Mouse (Mus musculus) frontal cortex, adult (tissue): ENCODE measurements around the gene Lyve1.

Experiments used
- ATAC-seq: cut with Nextera tagmentation; 2 replicates; pipeline ENCODE4 v1.9.2; 2017; ENCODE audit warnings: mild to moderate bottlenecking, moderate library complexity, mixed read lengths; ENCODE audit not compliant: low TSS enrichment

The Lyve1 gene

DNA sequence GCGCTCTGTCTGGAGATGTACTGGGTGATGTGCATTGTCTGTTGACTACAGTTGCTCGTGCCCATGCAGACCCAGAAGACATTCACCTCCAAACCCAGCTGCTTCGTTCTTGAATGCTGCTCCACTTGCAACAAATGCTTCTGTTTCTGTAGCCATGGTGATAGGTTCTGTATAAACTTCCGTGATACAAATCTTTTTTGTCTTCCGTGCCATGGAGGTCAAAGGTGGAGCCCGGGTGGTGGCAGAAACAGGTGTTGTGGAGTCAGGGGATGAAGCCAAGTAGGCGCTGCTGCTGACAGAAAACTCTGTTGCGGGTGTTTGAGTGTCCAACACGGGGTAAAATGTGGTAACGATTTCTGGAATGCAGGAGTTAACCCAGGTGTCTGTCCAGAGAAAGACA lies 9.4 kb downstream of the Lyve1 start:
- no peak for ATAC-seq

DNA sequence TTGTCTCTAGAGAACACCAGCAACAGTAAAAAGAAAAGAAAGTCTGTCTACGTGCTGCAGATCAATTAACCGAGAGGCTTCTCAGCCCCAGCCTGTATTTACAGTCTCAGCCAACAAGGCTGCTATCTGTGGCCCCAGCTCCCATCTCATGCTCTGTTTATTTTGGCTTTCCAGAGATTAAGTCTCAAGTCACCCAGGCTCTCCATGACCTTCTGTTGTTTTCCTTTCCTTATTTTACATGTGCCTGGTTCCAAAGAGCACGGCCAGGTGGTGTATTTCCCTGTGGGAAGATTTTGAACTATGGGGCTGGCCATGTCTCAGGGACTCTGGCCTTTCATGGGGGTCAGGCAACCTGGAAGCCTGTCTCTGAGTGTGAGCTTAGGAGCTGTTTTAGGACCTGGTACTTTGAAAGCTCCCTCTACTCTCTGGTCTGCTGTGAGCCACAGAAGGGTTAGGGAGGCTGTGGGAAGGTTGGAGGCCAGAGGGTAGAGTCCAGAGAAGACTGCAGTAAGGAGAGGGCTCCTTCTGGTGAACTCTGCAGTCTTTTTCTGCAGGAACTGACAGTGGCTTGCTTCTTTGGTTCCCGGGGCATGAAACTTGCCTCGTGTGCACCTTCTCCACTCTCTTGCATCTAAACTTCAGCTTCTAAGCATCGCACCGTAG lies 11.4 kb downstream of the Lyve1 start:
- ATAC-seq, result no peak

DNA sequence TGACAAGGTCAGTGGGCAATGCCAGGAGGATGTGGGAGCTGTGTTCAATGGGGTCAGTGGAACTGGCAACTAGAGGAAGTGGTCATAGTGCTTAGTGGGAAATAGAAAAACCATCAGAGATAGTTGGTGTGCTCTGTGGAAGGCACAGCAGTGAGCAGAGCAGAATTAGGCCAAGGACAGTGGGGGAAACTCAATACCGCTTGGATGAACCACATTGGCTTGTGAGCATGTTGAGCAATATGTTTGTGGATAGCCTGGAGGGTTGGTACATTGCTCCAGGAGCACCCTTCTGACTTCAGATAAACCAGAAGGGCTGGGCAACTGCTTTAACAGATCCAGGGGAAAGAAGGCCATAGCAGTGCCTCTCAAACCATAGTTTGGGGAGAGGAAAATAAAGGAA lies 14.7 kb downstream of the Lyve1 start:
- no peak for ATAC-seq

DNA sequence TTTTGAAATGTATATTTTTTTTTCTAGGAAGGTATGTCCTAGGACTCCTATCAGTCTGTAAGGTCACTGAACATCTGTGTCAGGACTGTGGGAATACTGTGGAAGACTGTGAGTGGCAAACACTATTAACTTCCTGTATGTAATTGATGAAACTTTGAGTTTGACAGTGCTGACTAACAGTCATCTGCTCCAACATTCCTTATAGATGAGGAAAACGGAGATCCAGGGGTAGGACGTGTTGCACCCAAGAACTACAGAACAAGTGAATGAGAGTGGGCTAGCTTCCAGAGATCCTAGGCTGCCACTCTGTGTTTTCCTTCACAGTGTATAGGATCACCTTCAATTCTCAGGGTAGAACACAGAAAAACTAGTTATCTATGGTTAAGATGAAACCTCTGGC lies 15.7 kb downstream of the Lyve1 start:
- no peak for ATAC-seq

DNA sequence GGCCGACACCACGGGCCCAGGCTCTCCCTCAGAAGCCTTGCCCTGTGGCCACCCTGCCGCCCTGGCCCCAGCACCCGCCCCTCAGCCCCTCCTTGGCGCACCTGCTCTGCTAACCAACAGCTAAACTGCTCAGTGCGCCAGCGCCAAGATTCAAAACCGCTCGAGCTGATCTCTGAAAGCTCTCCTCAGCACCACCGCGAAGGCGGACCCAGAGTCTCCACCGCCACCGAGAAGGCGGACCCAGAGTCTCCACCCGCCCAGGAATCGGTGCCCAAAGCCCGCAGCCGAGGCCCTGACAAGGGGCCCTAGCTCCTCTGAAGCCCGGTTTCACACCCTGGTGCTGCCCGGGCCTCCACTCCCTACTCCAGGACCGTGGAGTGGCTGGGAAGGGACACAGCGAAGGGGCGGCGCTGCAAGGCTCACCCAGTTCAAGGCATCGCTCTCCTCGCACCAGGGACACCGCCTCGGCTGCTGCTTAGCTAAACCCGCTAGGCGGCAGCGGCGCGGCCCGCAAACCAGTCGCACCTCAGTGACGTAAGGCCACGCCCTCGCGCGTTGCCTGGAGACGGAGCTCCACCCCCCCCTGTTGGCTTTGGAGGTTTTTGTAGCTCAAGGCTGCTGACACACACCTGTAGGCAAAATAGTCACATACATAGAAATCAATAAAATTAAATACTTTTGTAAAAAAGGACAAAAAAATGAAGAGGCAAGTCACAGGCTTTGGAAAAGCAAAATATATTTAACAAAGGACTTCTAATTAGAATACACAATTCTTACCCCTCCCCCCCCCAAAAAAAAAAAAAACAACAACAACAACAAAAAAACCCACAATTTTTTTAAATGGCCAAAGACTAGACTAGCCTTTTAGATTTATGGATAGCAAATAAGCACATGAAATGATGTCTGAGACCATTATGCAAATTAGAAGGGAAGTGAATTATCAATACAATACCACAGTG lies 18.8 kb downstream of the Lyve1 start, which contains the start of gene Rnf141:
Gene Rnf141, minus strand, starts transcription at position 542 of the 959 bp plus-strand sequence.
- ATAC-seq, result peak; percentile 95

DNA sequence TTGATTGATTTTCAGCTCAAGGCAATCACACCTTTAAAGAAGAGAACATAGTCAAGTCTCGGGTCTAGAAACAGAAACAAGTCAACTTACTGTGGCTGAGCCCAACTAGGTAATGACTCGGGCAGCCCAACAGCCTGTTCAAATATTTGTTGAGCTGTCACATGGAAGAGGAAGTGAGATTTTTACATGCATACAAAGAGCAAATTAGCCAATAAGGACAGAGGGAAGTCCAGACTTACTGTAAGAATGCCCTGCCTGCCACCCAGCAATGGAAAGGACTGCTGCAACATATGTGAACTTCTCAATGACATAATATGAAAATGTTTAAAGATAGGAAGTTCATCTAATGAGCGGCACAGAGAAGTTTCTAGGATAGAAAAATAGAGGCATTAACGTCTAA lies 22.7 kb downstream of the Lyve1 start:
- ATAC-seq, result no peak

DNA sequence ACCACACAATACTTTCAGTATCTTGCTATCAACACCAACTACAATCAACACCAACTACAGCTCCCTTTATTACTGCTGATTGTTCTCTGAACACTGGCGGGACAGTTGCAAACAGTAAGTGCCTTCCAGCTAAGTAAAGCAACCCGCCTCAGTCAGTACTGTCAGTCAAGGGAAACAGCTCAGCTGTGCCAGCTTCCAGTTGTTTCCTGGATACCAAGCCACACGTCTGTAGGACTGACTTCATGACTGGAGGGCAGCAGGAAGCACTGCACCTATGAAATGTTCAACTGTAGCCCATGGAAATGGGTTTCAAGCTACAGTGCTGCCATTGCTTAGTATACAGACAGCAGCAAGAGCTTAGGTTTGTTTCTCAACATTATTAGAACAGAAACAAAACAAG lies 28.5 kb downstream of the Lyve1 start:
- no peak for ATAC-seq

DNA sequence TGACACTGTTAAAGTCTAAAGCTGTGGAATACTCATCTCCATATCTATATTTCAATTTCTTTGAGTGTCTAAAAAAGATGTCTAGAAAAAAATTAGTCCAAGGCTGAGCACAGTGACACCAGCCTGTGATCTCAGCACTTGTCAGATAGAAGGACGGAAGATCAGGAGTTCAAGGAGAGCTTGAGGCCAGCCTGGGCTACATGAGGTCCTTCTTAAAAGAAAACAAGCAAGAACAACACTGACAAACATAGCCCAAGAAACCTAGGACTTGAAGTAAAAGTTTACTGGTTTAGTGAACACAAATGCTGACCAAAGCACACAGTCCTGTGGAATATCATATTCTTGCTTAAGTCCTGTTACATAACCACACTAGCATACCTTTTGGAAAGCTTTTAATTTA lies 29.0 kb downstream of the Lyve1 start:
- no peak for ATAC-seq

DNA sequence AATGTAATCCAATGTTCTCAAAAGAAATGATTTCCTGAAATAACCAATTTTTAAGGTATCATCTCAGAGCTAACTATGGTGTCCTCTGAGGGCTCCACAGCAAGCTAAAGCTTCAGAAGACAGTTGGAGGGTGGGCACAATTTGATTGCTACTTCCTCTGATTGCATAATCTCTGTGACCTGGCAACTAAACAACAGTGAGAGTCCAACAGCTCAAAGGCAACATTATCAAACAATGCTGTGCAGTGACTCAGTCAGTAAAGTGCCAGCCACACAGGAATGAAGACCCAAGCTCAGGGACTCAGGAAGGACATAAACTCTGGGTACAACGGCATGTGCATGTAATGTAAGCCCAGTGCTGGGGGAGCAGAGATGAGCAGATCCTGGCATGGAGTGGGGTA lies 30.0 kb downstream of the Lyve1 start:
- no peak for ATAC-seq

DNA sequence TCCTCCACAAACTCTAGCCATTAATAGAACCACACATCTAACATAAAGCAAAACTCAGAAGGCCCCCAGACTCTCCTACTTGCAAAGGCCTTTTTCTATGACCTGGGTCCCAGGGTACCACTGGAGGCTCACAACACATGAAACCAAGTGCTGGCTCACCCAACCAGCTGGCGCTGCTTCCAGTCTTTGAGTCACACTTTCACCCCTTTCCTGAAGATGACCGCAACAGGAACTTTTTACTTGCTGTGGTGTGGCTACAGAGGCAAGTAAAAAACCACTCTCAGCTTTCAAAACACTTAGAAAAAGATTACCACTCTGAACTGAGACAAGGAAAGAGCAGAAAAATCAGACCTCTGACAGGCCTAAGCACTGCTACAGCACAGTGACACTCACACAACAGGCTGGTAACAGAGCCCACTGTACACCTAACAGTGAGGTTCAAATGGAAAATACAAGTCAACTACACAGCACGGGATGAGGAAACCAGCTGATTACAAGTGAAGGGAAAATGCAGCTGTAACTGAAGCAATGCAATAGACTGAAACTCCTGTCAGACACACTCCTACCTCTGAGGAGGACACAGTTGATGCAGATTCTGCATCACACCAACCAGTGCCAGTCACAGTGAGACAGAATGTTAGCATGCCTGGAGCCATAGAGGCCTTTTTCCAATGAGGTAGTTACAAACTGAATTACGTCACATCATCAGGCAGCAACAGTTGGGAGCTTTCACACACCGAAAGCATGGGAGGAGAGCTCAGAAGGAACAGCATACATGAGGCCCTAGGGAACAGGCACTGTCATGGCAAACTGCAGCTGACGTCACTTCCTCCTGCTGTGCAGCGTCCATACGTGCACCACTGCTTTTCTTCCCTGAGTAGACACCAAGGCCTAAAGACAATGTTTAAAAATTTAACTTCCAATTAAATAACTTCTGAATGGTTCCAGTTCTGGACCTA lies 38.8 kb downstream of the Lyve1 start:
- no peak for ATAC-seq

DNA sequence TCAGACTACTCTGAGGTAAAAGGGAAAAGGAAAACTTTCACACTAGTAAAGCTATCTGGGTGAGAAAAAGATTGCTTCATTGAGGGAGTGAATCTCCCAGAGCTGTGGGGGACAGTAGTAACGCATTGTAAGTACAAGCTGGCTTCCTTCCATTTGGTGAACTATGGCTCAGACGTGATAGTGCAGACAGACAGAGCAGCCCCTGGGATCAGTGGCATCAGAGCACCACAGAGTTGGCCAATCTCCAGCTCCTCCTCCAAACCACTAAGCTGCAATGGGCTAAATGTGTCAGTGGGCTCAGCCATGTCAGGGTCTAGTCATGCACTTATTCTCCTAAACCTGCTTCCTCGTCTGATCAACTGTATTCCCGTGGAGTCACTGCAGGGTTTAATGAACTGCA lies 39.4 kb downstream of the Lyve1 start:
- no peak for ATAC-seq

DNA sequence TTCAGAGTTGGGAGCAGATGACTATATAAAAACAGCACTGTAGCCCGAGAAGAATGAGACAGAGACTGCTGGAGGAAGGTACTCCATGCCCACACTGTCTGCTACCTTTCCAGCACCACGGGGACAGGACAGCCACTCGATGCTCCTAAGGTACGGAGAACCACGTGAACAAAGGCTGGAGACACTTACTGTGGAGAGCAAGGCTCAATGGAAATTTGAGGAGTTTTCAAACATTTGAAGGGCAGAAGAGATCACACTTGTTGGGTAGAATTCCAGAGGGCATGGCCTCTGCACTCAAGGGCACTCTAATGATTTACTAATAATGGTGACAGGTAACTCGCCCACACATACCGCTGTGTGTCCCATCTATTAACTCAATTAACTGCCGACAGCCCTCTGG lies 40.0 kb downstream of the Lyve1 start:
- no peak for ATAC-seq

DNA sequence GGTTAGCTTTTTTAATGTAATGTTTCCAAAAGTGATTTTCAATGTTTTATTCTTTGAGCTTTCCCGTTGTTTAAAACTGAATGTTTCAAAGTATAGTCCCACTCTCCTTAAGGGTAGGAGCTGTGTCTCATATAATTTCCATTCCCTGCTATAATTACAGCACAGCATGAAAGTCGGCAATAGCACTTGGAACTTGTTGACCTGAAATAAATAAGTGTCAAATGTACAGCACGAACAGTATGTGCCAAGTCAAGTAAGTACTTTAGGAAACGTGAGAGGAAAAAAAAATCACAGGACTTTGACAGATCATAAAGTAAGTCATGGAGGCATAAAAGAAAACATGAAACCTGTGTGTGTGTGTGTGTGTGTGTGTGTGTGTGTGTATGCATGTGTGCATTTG lies 41.0 kb downstream of the Lyve1 start:
- ATAC-seq, result peak; percentile 25; the same call in 1 of the 2 replicates

DNA sequence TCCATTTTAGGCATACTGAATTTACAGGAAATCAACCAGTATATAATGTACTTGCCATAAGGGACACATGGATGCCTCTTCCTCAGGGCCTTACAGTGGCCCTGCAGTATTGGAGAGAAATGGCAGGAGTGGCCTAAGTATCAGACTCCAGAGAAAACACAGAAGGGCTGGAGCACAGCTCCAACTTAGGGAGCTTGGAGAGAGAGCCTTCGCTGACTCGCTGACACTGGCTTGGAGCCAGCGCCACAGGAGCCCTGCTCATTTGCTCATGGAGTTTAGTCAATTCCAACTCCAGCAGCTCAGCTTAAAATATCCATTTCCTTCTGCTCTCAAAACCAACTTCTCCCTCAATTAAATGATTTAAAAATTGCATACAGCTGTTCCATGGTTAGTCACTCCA lies 41.4 kb downstream of the Lyve1 start:
- ATAC-seq, result peak; percentile 81

DNA sequence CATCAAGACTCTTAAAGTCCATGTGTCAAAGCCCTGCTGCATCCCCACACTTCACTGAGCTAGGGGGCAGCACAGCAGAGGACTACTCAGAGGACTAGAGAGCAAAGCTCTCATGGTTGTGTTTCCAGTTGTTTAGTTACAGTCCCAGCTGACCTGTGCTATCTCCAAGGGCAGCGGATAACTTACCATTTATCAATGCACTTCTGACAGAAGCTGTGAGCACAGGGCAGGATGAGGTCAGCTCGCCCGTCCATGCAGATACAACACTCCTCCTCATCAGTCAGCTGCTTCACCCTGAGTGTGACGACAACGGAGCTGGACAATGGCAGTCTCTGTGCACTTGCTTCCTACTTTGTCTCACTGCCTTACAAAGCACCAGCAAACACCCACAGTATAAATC lies 42.0 kb downstream of the Lyve1 start:
- ATAC-seq, result peak; percentile 82

DNA sequence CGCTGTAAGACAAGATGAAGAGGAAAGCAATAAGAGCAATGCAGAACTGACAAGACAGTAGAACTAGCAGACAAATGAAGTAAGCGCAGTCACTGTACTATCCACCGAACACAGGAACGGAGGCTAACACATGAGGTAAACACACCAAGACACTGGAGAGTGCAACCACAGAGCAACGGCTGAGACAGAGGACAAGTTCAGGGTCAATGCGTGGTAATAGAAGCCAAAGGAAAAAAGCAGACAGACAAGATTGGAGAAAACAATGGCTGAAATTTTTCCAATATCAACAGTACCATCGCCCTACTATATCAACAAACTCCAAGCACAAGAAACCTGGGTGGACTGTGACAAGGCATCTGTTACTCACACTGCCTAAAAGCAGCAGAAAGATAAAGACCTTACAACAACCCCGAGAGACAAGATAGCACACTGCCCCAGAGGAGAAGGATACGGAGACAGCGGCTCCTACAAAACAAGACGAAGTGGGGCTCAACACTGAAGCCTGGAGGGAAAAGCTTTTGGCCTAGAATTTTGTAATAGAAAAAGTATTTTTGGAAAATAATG lies 44.2 kb downstream of the Lyve1 start:
- no peak for ATAC-seq

DNA sequence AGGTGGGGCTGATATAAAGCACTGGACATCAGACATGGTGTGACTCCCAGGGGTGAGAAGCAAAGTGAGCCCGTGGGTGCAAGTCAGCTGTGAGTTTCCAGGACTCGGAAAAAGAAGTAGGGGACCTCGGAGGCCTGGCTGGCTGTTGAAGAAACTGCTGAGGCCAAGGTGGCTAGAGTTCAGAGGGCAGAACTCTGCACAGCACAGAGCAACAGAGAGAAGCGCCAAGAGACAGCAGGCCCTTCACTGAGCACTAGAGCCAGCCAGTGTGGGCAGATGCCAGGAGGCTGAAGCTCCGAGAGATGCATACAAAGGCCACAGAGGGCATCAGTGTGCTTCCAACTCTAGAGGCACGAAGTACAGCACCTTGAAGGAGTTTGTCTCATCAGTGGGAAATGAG lies 44.8 kb downstream of the Lyve1 start:
- no peak for ATAC-seq

DNA sequence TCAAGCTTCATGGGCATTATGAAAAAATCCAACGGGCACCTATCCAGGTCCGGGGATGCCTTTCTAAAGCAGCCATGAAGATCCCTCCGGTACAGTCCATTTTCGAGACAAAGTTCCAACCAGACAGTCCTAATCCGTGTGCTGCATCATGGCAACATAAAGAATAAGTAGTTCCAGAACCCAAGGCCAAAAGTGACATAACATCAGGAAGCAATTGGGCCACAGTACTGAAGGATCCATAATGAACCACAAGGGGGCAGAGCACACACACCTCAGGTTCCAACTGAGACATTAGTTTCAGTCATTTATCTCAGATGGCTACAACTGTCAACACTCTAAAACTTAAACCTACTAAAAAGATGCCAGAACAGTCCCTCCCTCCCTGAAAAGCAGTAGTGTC lies 47.0 kb downstream of the Lyve1 start:
- ATAC-seq, result peak; percentile 68

DNA sequence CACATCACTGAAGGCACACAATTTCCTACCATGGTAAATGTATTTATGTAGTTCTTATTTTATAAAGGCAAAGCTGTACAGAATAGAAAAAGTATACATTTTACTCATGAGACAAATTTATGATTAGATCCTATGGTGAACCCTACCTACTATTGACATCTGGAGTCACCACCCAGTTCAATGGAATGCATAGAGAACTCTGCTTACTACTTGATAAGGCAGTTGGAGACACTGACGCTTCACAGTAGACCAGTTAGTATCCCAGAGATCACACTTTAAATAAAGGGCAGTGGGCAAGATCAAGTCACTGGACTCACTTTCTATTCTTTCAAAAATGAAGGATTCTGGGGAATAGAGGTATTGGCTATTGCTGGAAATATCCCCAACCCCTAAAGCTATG lies 49.1 kb downstream of the Lyve1 start:
- ATAC-seq, result no peak

DNA sequence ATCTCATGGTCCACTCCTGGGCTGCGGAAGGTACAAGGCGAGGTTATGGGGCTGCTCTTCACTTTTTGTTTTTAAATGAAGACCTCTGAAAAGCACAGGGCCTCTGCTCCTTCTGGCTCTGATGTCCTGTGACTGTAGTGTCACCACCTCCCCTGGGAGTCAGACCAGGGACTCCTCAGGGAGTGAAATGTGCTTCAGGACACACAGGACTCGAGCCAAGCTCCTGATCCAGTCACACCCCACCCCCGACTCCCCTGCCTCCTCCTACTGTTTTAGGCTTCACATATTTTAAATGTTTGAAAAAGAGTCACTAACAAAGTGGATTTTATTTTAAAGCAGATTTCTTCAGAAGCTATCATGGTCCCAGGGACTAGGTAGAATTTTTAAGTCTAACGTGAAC lies 51.5 kb downstream of the Lyve1 start:
- ATAC-seq, result peak; percentile 26; the same call in 1 of the 2 replicates

DNA sequence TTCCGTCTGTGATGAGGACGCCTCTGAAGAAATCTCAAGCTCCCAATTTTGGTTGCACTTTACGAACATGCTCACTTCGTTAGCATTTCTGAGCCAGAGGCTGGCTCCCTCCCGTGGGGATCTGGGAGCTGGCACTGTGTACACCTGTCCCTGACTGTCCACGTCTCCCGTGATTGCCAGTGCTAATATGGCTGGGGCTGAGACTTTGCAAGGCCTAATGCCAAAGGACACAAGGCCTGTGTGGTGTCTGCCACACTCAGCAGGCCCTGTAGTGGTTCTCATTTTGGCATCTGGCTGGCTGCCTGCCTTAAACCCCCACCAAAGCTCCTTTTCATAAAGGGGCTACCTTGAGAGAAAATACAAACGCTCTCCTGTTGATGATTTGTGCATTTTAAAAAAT lies 52.0 kb downstream of the Lyve1 start:
- no peak for ATAC-seq
